Mouse (Mus musculus): ENCODE measurements around the gene S100g. TPM values are rescaled to one million over a fixed set of nuclear protein-coding genes. Genes with fewer than 3 reads are reported as not detected.

Gene S100g
- 5.6 and 7.5 TPM in 2 replicates for polyA plus RNA-seq (2015; fragmentation: Nextera tagmentation; extraction: Ambion mirVana)

- Histone ChIP-seq H3K36me3 (replicated peaks) (no peaks in the 10 kb centered on the region), H3K27ac (replicated peaks) (no peak within 1 kb of the TSS), H3K9me3 (replicated peaks) (no peaks in the 10 kb centered on the region), H3K4me3 (replicated peaks) (no peak within 1 kb of the TSS), H3K9ac (no peak within 1 kb of the TSS), H3K27me3 (no peaks in the 10 kb centered on the region), H3K4me2 (no peak within 1 kb of the TSS), H3K4me1 (replicated peaks) (no peaks in the 10 kb centered on the region)
- ATAC-seq (ENCODE audit: insufficient read depth), result peak; percentile 47
- 50% methylated on average over 3 of the region's 3 CpGs for WGBS (ENCODE audit: insufficient replicate concordance)
Observed at GRCm38 (mm10) chrX:162964383-162964782, at the start of gene S100g. TSS of gene S100g (minus strand) at chrX:162964599.

- 57% methylated on average over 3 of the region's 3 CpGs for WGBS (ENCODE audit: insufficient replicate concordance)
- no peaks in the 10 kb centered on the region for H3K9me3 ChIP-seq (replicated peaks)
Observed at GRCm38 (mm10) chrX:162992121-162992520, 27.7 kb upstream of the S100g start.

GRCm38 (mm10) chrX:162991396-162991795 lies 27.0 kb upstream of the S100g start:
- 58% methylated on average over 4 of the region's 4 CpGs for WGBS (ENCODE audit: insufficient replicate concordance)

More at GRCm38 (mm10) chrX:162992121-162992520, 27.7 kb upstream of the S100g start:
- H3K4me1 ChIP-seq (replicated peaks), result no peaks in the 10 kb centered on the region
- no peak overlapping the region for H3K27ac ChIP-seq (replicated peaks)
- H3K4me3 ChIP-seq (replicated peaks), result no peak overlapping the region
- no peaks in the 10 kb centered on the region for H3K27me3 ChIP-seq
- ATAC-seq (ENCODE audit: insufficient read depth), result no peak
- H3K4me2 ChIP-seq, result no peak overlapping the region
- no peaks in the 10 kb centered on the region for H3K36me3 ChIP-seq (replicated peaks)
- no peak overlapping the region for H3K9ac ChIP-seq

GRCm38 (mm10) chrX:162986876-162987495 lies 22.6 kb upstream of the S100g start:
- Histone ChIP-seq H3K4me3 (replicated peaks) (no peak overlapping the region), H3K27me3 (no peaks in the 10 kb centered on the region), H3K4me2 (no peak overlapping the region), H3K27ac (replicated peaks) (no peak overlapping the region), H3K9ac (no peak overlapping the region), H3K9me3 (replicated peaks) (no peaks in the 10 kb centered on the region), H3K36me3 (replicated peaks) (no peaks in the 10 kb centered on the region), H3K4me1 (replicated peaks) (no peaks in the 10 kb centered on the region)
- ATAC-seq (ENCODE audit: insufficient read depth), result no peak
- 81% methylated on average over 10 of the region's 10 CpGs for WGBS (ENCODE audit: insufficient replicate concordance)

More at GRCm38 (mm10) chrX:162991396-162991795, 27.0 kb upstream of the S100g start:
- Histone ChIP-seq H3K4me2 (no peak overlapping the region), H3K9ac (no peak overlapping the region), H3K9me3 (replicated peaks) (no peaks in the 10 kb centered on the region), H3K27me3 (no peaks in the 10 kb centered on the region), H3K4me1 (replicated peaks) (no peaks in the 10 kb centered on the region), H3K36me3 (replicated peaks) (no peaks in the 10 kb centered on the region), H3K27ac (replicated peaks) (no peak overlapping the region), H3K4me3 (replicated peaks) (no peak overlapping the region)
- ATAC-seq (ENCODE audit: insufficient read depth), result no peak

- Histone ChIP-seq H3K27me3 (no peaks in the 10 kb centered on the region), H3K27ac (replicated peaks) (no peak overlapping the region), H3K9me3 (replicated peaks) (no peaks in the 10 kb centered on the region), H3K36me3 (replicated peaks) (no peaks in the 10 kb centered on the region), H3K9ac (no peak overlapping the region), H3K4me2 (no peak overlapping the region), H3K4me1 (replicated peaks) (no peaks in the 10 kb centered on the region), H3K4me3 (replicated peaks) (no peak overlapping the region)
- no peak for ATAC-seq (ENCODE audit: insufficient read depth)
- WGBS (ENCODE audit: insufficient replicate concordance), result 41% methylated on average over 3 of the region's 3 CpGs
Observed at GRCm38 (mm10) chrX:162976194-162976593, 11.8 kb upstream of the S100g start.

GRCm38 (mm10) chrX:162967456-162967855 lies 3.1 kb upstream of the S100g start:
- ATAC-seq (ENCODE audit: insufficient read depth), result no peak
- Histone ChIP-seq H3K4me2 (no peak overlapping the region), H3K27me3 (no peaks in the 10 kb centered on the region), H3K9ac (no peak overlapping the region), H3K36me3 (replicated peaks) (no peaks in the 10 kb centered on the region), H3K27ac (replicated peaks) (no peak overlapping the region), H3K9me3 (replicated peaks) (no peaks in the 10 kb centered on the region), H3K4me3 (replicated peaks) (no peak overlapping the region), H3K4me1 (replicated peaks) (no peaks in the 10 kb centered on the region)
- 42% methylated on average over 8 of the region's 8 CpGs for WGBS (ENCODE audit: insufficient replicate concordance)

- no peaks in the 10 kb centered on the region for H3K9me3 ChIP-seq (replicated peaks)
- WGBS (ENCODE audit: insufficient replicate concordance), result 58% methylated on average over 4 of the region's 4 CpGs
- no peak for ATAC-seq (ENCODE audit: insufficient read depth)
- no peak overlapping the region for H3K4me3 ChIP-seq (replicated peaks)
- H3K4me1 ChIP-seq (replicated peaks), result no peaks in the 10 kb centered on the region
- no peak overlapping the region for H3K4me2 ChIP-seq
- no peak overlapping the region for H3K9ac ChIP-seq
- H3K27me3 ChIP-seq, result no peaks in the 10 kb centered on the region
- H3K27ac ChIP-seq (replicated peaks), result no peak overlapping the region
- H3K36me3 ChIP-seq (replicated peaks), result no peaks in the 10 kb centered on the region
Observed at GRCm38 (mm10) chrX:162963840-162964239, 559 bp downstream of the S100g start.

GRCm38 (mm10) chrX:162957921-162958320 lies 6.5 kb downstream of the S100g start:
- no peak overlapping the region for H3K4me3 ChIP-seq (replicated peaks)
- no peaks in the 10 kb centered on the region for H3K9me3 ChIP-seq (replicated peaks)
- no peaks in the 10 kb centered on the region for H3K36me3 ChIP-seq (replicated peaks)
- no peak for ATAC-seq (ENCODE audit: insufficient read depth)
- 72% methylated on average over 3 of the region's 3 CpGs for WGBS (ENCODE audit: insufficient replicate concordance)
- no peak overlapping the region for H3K27ac ChIP-seq (replicated peaks)
- no peaks in the 10 kb centered on the region for H3K4me1 ChIP-seq (replicated peaks)
- H3K9ac ChIP-seq, result no peak overlapping the region
- no peak overlapping the region for H3K4me2 ChIP-seq
- H3K27me3 ChIP-seq, result no peaks in the 10 kb centered on the region

GRCm38 (mm10) chrX:162949811-162950439 lies 14.5 kb downstream of the S100g start:
- H3K36me3 ChIP-seq (replicated peaks), result no peaks in the 10 kb centered on the region
- no peak overlapping the region for H3K27ac ChIP-seq (replicated peaks)
- H3K4me1 ChIP-seq (replicated peaks), result no peaks in the 10 kb centered on the region
- H3K4me2 ChIP-seq, result no peak overlapping the region
- H3K27me3 ChIP-seq, result no peaks in the 10 kb centered on the region
- 30% methylated on average over 3 of the region's 3 CpGs for WGBS (ENCODE audit: insufficient replicate concordance)
- H3K9ac ChIP-seq, result no peak overlapping the region
- no peaks in the 10 kb centered on the region for H3K9me3 ChIP-seq (replicated peaks)
- H3K4me3 ChIP-seq (replicated peaks), result no peak overlapping the region
- ATAC-seq (ENCODE audit: insufficient read depth), result no peak

- 65% methylated on average over 1 of the region's 1 CpGs for WGBS (ENCODE audit: insufficient replicate concordance)
- Histone ChIP-seq H3K27me3 (no peaks in the 10 kb centered on the region), H3K4me2 (no peak overlapping the region), H3K27ac (replicated peaks) (no peak overlapping the region), H3K9ac (no peak overlapping the region), H3K36me3 (replicated peaks) (no peaks in the 10 kb centered on the region), H3K9me3 (replicated peaks) (no peaks in the 10 kb centered on the region), H3K4me1 (replicated peaks) (no peaks in the 10 kb centered on the region), H3K4me3 (replicated peaks) (no peak overlapping the region)
- ATAC-seq (ENCODE audit: insufficient read depth), result no peak
Observed at GRCm38 (mm10) chrX:162942027-162942426, 22.4 kb downstream of the S100g start.

GRCm38 (mm10) chrX:162931467-162931866 lies 32.9 kb downstream of the S100g start:
- Histone ChIP-seq H3K27me3 (no peaks in the 10 kb centered on the region), H3K9me3 (replicated peaks) (no peaks in the 10 kb centered on the region), H3K9ac (no peak overlapping the region), H3K36me3 (replicated peaks) (0 out of 2 replicates have a peak, but pooled peaks cover 2% of the 10 kb centered on the region), H3K4me3 (replicated peaks) (no peak overlapping the region), H3K4me2 (no peak overlapping the region), H3K4me1 (replicated peaks) (no peaks in the 10 kb centered on the region), H3K27ac (replicated peaks) (no peak overlapping the region)
- ATAC-seq (ENCODE audit: insufficient read depth), result no peak
- WGBS (ENCODE audit: insufficient replicate concordance), result 54% methylated on average over 2 of the region's 2 CpGs

Measured in liver, embryonic 15.5 days (tissue).